Mouse (Mus musculus) ovary, adult 18-20 months (tissue): ENCODE data around the gene Arl11.

Experiments
- DNase-seq: peaks from one replicate; pipeline ENCODE4 v3.0.0; 2022; ENCODE audit warnings: low spot score, mixed read lengths

Arl11 gene

DNA sequence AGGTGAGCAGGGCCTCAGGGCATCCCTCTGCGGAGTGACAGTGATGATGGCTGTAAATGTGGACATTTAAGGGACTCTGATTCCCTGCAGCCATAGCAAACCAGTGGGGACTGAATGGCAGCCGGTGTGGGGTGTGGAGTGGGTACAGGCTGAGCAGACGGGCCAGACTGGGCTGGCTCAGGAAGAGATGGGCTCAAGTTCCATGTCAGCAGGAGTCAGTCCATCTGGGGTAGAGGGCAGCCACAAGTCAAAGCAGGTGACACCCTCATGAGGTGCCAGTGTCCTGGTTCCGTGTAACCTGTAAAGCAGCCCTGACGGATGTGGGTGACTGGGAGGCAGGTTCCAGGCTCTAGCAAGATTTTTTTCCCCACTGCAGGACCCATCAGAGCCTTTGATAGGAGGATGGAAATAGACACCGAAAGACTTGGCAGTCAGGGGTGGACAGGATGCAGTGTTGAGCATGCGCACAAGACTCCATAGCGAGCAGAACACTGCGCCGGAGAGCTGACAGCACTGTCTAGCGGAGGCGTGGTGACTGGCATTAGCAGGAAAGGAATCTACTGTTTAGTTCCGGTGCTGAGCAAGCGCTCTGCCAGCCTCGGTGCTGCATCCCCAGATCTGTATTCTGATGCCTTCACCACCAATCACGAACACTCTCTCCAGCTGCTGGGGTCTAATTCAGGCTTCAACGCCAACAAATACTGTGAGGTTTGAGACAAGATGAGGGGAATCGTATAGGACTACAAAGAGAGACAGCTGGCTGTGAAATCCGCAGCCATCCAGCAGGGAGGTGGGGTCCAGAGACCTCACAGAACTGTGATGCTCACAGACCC is 18.3 kb downstream of the Arl11 start:
- peak; percentile 26 for DNase-seq

DNA sequence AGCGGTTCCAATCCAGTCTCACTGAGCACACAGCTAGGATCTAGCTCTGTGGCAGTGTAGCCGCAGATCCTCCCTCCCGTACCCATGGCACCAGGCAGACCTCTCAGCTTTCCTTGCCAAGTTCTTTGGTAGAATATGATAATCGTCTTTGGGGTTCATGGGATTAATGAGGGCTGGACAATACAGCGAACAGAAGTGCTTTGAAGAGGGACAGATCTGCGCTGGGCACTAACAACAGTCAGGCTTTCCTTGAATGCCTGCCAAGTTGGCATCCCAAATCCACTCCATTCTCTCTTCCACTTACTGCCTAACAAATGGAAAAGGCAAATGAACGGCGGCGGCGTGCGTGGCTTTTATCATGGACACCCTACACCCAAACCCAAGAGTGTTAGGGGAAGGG is 21.0 kb downstream of the Arl11 start:
- DNase-seq: peak; percentile 23

DNA sequence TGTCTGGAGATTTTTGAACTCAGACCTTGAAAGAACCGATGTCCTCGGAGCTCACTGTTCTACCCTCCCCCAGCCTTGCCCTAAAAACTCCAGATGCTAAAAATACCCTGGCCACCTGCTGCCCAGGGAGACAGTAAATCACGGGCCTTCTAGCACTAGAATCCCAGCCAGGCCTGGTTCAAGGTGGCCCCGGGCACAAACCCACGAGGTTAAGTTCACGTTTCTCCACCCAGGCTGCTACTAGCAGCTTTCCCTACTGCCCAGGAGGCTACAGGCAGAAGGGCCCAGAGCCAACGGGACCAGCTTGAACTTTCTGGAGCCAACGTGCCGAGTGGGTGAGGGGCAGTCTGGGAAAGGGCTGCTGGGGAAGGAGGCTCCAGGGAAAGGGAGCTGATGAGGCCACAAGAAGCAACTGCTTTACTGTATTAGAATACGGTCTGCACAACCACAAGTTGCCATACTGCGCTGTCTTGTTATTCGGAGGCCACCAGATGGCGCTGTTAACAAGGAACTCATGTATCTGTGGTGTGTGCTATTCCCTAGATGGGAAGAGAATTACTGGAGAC is 21.5 kb downstream of the Arl11 start:
- peak; percentile 47 for DNase-seq

DNA sequence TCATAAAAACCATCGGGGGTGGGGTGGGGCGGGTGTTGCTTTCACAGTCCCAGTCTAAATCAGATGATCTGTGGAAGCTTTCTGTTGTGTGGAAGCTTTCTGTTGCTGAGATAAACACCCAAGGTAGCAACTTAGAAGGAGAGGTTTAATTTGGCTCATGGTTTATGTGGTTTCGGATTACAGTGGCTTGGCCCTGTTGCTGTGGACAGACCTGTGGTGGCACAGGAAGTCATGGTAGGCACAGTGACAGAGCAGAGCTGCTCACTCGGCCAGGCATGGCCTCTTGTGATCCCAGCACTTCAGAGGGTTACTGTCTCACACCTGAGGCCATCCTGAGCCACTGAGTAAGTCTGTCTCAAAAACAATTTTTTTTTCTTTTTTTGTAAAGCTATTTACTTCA is 29.8 kb downstream of the Arl11 start:
- DNase-seq: no peak

DNA sequence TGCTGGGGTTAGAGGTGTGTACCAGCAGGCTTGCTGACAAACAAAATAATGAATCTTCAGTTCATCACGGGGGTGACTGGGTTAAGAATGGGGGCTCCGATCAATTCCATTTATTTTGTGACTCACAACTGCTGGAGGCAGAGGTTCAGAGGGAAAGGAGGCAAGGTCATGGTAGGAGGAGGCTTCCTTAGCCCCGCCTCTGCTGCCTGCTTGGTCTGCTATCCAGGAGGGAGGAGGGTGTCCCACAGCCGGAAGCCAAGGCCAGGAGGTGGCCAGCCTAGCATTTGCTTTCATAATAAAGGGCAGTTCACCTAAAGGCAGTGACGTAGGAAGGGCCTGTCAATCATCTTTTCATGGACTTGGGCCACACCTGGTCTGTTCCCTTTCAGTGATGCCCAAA is 35.0 kb downstream of the Arl11 start:
- DNase-seq: no peak

DNA sequence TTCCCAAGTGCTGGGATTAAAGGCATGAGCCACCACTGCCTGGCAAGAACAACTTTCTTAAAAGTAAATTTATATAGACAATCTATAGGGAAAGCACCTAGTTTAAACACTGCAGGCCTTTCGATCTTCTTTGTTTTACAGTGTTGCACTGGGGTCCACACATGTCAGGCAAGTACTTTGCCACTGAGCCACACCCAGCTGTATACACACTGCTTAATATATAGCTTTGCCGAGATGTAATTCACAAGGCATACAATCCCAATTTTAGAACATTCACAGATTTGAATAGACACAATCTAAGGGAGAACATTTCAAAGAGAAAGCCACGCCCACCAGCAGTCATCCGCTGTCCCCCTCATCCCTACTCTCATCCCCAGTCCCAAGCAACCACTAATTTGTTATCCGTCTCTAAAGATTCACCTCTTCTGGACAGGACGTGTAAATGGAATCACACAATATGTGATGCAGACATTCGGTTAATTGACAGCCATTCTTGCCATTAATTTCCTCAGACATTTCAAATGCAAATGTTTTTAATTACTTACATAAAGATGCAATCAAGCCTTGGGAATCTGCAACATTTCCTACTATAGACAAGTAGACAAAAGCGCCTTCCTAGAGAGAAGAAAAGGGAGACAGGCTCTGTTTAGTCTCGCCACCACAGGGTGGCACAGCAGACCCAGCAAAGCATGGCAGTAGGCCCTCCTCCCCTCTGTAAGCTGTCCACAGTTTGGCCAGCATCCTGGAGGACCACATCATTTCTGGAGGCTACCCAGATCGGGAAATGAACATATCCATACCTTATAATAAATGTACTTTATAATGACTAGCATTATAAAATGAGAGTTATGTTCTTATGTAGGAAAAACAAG is 37.5 kb downstream of the Arl11 start:
- DNase-seq: no peak

DNA sequence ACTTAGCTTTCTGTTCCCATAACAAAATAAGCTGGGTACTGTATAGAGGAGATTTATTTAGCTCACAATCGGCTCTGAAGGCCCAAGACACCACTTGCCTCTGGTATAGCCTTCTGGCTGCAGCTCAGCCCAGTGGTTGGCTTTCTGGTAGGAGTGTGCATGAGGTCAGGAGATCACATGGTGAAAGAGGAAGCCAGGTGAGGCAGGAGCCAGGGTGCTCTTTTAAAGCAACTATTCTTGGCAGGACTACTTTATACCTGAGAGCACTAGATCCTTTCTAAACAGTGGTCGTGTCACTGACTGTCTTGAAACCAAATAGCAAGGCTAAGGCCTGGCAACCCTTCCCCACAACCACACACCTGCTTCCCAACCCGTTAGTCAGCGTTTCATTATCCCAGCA is 40.3 kb downstream of the Arl11 start:
- DNase-seq: no peak

DNA sequence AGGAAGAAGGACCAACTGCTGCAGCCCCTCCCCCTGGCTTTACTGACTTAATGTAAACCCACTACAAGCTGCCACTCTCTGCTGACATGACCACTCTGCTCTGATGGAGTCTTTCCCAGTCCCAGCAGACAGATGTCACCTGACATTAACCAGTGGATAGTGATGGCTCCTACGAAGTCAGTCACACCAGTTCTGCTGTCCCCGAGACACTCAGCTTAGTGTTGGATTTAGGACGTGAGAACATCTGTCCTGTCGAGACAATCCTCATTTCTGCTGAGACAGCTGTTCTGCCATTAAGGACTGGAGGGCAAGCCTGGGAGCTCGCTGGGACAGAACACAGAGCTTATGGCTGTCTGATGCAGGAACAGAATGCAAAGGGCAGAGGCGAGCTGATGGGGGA is 41.3 kb downstream of the Arl11 start:
- DNase-seq: no peak

DNA sequence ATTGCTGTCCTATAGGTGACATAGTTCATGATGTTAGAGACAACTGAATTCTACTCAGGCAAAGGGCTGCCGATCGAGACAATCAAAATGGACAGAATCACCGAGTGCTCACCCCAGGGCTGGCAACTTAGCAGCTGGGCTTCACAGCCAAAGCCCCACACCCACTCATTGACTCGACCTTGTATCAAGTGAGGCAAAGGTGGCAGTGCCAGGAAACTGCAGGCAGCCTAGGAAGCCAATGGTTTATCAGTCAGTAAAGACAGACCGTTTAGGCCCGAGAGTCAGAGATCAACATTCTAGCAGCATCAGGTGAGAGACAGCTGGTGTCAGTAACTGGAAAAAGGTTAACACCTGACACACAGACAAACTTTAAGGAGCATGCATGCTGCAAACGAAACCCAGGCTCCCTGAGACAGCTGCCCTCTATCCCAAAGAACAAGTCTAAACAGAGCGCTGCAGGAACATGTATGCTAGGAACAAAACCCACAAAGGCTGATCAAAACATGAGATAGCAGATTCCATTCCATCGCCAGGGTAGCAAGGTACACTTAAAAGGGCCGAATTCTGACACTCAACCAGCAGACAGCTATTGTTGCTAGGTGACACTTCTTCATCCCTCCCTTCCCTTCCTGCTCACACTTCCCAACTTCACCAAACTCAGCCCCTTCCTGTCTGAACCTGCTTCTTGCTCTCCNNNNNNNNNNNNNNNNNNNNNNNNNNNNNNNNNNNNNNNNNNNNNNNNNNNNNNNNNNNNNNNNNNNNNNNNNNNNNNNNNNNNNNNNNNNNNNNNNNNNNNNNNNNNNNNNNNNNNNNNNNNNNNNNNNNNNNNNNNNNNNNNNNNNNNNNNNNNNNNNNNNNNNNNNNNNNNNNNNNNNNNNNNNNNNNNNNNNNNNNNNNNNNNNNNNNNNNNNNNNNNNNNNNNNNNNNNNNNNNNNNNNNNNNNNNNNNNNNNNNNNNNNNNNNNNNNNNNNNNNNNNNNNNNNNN is 45.0 kb downstream of the Arl11 start:
- no peak for DNase-seq

DNA sequence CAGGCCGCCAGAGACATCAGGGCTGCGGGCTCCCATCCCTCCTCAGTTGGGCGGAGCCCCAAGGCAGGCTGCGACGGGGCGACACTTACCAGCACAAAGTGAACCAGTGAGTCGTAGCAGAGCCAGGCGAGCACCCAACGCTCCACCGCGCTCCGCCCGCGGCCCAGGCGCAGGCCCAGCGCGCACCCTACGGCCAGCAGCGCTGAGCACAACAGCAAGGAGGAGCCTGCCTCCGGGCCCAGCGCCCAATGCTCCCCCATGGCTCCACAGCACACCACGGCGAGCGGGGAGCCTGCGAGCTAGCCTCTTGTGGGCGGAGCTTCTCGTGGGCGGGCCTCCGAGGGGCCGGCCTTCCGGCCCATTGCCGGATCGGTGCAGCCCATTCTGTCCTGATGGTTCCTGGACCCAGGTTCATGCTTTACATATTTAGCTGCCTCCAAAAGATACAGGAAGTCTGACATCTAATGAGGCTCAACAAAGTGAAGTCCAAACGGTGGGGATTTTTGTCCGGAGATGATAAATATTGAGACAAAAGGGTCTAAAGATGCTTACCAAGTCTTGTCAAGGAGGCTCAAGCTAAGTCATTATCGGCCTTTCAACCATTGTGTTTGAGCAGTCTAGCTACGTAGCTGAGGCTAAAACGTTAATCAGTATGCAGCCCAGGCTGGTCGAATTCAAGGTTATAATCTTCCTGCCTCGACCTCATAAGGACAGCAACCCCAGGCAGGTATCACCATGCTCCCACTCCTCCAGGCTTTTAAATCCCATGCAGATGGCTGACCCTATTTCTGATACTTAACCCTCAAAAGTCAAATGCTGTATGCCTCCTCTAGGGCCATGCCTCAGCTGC is 50.8 kb downstream of the Arl11 start, which contains the start of gene Ebpl:
Gene Ebpl, minus strand, starts transcription at position 309 of the 850 bp plus-strand sequence.
- peak; percentile 92 for DNase-seq

DNA sequence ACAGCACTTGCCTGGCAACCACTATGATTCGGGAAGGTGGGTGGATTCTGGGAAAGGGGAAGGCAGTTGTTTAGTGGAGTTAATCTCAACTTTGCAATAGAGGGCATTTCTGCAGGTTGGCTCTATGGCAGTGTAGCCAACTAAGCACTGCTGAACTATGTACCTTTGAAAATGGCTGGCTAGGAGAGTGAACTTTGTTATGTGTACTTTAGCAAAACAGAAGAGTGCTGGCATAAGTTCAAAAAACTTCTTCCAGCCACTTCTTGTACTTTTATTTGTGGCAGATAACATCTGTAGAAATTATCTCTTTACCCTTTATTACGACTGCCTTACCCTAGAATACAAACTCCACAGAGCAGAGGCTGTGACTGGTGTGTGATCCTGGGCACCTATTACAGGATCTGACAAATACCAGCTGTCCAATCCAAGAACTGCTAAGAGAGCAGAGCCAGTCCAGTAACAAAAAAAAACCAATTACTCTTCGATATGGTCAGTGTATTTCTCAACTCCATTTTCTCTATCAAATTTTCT is 51.5 kb downstream of the Arl11 start:
- DNase-seq: no peak
